Mouse (Mus musculus): ENCODE measurements around the gene Ifrd2.

Gene Ifrd2

DNA sequence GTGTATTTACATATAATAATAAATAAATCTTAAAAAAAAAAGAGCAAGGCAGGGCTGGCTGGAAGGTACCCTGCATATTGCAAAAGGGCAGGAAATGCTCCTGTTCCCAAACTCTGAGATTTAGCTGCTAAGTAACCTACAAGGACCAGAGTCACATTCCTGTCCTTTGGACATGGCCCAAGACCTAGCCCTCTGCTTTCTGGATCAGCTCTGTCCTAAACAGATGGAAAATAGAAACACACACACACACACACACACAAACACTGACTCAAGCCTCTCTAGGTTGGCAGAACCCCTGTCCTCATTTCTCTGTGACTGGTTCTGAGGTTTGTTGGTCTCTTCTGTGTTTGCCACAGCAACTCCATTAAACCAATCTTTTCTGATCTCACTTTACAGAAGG lies 33.5 kb downstream of the Ifrd2 start:
- DNase-seq (ENCODE audit: low spot score in 2 of 2) = no peak

DNA sequence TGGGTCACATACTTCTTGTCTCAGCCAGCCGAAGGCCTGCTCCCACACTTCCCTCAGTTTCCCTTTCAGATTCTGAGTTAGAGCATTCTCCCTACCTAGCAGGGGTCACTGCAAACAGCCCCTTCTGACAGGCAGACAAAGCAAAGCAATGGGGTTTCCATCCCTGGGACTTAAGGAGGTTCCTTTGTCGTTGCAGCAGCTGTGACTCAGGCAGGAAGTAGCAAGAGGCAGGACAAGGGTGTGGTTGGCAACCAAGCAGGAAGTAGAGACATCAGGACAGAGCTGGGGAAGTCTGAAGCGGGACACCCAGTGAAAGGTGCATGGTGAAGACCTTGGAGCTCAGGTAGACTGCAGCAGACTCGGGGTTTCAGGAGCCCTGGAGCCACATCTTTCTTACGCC lies 37.1 kb downstream of the Ifrd2 start:
- DNase-seq (ENCODE audit: low spot score in 2 of 2) = peak; percentile 51 to 52

DNA sequence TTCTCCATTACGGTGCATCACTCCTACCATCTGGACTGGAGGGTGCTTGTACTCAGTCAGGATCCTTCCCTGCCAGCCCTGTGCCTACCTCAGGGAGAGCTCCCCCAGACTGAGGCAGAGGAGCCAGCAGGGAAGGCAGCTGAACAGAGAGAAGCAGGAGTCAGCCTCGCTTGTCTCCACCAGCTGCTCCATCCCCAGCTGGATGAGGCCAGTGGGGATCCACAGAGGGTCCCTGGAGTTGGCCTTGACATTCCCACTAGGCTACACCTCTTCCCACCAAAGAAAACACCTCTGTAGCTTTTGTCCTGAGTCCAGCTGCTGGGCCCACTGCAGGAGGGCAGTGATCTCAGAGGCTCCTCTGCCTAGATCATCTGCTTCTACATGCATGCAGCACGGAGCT lies 37.5 kb downstream of the Ifrd2 start:
- no peak for DNase-seq (ENCODE audit: low spot score in 2 of 2)

DNA sequence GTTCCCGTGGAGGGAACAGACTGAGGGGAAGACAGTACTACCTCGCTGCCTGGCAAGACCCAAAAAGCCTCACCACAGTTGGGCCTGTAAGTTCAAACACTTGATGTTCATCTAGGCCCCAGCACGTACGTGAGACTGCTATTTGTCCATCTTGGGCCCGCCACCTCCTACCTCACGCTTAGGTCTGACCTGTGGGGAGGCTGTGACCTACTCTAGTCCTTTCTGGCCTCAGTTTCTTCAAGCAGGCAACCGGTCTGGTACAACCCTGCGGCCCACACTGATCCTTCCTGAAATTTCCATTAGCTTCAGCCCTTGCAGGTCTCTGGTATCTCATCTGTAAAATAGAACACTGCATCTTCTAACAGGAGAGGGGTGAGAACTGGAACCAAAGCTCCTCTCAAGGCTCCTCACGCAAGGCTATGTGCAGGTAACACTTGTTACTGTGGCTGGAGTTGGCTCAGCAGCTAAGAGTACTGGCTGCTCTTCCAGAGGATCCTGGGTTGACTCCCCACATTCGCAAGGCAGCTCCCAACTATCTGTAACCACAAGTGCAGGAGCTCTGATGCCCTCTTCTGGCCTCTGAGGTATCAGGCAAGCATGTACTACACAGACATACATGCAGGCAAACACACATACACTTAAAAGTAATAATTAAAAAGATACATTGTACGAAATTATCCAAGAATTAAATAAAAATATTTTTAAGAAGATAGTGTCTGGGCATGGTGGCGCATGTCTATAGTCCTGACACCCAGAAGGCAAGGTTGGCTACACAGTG lies 38.1 kb downstream of the Ifrd2 start:
- DNase-seq (ENCODE audit: low spot score in 2 of 2) = no peak

DNA sequence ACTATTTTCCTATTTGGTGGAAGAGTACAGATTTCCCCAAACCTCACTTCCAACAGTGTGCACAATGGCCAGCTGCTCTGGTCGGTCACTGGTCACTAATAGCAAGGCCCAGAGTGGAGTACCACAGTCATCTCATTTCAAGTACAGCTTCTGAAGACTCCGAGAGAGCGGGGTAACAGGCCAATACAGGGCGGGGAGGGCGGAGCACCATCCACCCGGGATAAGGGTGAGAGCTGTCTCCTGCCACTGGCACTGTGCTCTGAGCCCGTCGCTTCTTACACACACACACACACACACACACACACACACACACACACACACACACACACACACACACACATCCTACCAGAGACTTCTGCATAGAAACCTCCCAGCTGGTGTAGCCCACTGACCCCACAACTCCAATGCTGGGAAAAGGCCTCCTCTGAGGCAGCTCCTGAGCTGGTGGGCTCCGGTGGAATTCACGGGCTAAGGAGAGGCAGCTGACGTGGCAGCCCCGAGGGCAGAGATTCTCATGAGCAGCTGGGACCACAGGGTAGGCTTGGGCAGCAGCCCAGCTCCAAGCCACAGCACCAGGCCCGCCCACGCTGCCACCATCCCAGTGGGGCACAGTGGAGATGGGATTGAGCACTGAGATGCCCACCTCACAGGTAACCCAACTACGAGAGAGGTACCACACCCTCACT lies 38.9 kb downstream of the Ifrd2 start:
- no peak for DNase-seq (ENCODE audit: low spot score in 2 of 2)

DNA sequence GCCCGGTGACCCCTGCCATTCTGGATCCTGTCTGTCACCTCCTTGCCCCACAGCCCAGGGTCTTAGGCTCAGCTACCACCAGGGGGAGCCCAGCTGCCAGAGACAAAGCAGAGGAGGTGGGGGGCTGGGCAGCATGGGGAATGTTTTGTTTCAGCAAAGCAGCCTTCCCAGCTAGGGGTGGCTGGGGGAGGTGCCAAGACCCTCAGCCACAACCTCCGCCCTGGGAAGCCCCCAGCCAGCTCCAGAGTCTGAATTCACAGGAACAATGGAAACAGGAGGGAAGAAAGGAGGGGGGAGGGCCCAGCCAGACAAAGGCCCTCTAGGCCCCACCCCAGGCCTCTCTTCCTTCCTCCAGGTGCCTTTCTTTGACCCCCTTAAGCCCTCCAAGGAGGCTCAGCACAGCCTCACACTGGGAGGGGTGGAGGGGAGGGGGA lies 39.4 kb downstream of the Ifrd2 start:
- peak; percentile 76 to 86 for DNase-seq (ENCODE audit: low spot score in 2 of 2)

DNA sequence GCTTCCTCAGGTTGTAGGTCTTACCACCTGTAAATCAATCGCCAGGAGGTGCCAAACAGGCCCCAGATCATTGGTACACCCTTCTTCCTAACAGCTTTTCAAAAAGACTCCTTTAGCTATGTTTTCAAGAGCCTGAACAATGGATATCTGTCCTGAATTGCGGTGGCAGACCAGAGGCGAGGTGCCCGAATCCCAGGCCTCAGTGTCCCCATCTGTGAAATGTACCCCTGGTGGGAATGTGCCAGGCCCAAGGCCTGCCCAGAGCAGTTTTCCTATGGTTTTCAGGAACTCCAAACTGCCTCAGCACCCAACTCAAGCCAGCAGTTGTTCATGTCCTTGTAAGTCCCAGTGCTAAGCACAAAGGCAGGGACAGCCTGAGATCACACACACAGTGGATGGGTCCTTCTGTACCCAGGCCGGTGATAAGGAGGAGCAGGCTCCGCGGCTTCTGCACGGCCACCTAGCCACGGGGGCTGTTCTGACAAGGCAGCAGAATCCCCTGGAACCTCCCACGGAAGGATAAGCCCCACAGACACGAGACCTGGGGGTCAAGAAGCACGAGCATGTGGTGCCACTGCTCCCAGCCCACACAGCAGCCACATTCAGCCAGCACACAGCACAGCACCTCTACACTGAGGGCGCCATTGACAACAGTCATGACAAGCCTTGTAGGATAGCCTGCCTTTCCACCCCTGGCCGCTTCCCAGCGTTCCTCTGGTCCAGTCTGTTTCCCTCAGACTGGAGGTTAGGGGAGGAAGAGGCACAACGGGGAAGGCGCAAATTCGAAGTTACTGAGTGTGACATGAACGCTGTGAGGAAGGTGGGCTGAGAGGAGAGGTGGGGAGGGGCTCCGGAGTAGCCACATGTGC lies 40.2 kb downstream of the Ifrd2 start:
- DNase-seq (ENCODE audit: low spot score in 2 of 2) = no peak

DNA sequence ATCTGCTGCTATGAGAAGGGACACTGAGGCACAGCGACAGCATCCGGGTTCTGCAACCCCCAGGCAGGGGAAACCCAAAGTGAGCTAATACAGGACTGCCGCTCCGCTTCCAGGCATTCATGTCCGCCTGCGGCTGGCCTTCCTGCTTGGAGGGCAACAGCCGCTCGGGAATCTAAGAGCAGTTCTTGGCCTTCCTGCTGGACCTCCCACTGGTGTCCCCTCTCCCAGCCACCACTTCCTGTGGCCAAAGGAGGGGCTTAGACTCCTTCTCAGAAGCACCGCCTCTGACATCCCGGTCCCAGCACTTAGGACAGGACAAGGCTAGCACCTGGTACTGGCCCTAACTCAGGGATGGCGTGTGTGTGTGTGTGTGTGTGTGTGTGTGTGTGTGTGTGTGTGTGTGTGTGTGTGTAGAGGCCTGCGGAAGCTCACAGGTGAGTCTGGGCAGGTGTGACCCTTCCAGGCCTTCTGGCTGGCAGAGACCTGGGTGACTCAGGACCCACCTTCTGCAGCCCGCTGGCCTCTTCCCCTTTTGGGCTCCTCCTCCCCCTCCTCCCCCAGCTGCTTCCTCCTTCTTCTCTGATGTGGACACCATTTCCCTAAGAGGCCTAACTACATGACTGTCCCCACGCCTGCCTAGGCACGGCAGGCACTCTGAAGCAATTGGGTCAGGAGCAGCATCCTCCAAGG lies 41.4 kb downstream of the Ifrd2 start:
- DNase-seq (ENCODE audit: low spot score in 2 of 2) = peak in 1 of 2 experiments; percentile 76

DNA sequence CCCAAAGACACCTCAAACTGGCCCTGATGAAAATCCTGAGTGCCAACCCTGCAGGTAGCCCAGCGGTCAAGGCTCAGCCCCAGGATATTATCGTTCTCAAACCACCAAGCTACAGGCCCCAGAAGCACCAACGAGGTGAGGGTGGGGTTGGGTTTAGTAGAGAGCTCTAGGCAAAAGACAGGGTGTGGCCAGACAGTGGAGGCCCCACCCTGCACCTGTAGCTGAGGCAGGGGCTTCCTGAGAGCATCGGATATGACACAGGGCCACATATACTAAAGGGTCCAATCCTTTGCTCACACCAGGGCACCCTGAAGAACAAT lies 41.9 kb downstream of the Ifrd2 start:
- no peak for DNase-seq (ENCODE audit: low spot score in 2 of 2)

DNA sequence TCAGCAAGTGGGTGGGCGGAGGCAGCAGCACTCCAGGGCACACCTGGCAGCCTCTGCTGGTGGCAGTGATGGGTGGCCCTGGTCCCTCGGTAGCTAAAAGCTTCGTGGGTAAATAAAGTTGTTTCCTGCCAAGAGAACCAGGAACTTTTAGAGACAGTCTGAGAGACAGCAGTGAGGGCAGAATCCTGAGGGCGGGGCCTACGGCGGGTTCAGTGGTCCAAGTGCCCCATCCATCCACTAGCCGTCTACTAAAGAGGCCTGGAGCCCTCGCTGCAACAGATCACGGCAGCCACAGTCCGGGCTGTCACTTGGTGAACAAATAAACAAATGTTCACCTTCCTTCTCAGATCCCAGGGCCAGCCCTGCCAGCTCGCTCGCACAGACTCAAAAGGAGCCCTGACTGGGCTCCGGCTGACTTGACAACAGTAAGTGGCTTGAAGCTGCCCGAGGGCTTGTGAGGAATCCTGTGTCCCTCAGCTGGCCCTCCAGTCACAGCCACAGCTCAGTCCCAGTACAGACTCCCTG lies 42.5 kb downstream of the Ifrd2 start:
- no peak for DNase-seq (ENCODE audit: low spot score in 2 of 2)

DNA sequence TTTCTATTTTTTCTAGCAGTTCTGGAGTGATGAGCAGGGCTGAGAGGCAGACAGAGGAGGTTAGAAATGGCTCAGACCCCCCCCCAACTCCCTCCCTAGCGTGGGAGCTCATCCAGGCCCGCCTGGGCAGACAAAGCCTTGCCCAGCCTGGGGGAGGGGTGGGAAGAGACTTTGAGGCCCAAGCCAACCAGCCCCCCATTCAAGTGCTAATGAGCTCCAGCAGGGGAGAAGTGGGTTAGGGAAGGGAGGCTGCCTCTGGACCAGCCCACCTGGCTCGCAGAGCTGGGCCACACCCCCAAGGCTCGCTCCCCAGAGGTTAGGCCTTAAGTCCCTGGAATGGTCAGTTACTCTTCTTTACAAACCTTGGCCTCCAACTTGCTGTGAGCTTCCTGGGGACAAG lies 43.1 kb downstream of the Ifrd2 start:
- no peak for DNase-seq (ENCODE audit: low spot score in 2 of 2)

DNA sequence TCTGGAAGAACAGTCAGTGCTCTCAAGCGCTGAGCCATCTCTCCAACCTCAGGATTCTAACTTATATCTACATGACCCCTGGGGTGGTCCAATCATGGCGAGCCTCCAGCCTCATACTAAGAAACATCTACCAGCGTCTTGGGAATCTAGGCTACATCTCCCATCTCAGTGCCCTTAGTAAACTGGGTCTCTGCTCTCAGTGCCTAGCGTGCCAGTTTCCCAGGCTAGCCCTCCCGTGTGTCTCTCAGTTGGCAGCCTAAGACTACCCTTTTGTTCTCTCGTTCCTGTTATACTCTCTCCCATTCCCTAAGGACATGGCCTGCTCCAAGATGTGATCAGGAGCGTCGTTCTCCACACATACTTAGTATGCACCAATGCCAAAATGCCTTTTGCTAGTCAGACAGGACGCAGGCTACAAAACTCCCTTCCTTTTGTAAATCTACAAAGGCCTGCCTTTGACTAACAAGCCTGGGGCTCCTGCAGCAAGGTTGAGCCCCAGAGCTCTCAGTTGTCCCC lies 43.9 kb downstream of the Ifrd2 start:
- DNase-seq (ENCODE audit: low spot score in 2 of 2) = no peak

DNA sequence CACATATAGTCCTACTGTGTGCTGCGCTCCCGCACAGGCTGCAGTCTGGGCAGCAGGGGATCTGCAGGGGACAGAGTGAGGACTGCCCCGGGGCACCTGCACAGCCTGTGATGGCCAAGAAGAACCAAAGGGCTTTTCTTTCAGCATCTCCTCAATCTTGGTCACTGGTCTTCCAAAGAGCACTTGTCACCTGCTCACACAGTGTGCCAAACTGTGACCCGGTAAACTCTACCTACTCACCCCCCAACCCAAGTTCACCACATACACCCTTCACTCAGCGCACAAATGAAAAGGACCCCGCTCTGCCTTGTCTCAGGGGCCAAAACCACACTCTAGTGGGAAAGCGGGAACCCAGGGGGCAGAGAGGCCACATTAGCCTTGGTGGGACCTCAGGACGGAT lies 44.4 kb downstream of the Ifrd2 start:
- no peak for DNase-seq (ENCODE audit: low spot score in 2 of 2)

DNA sequence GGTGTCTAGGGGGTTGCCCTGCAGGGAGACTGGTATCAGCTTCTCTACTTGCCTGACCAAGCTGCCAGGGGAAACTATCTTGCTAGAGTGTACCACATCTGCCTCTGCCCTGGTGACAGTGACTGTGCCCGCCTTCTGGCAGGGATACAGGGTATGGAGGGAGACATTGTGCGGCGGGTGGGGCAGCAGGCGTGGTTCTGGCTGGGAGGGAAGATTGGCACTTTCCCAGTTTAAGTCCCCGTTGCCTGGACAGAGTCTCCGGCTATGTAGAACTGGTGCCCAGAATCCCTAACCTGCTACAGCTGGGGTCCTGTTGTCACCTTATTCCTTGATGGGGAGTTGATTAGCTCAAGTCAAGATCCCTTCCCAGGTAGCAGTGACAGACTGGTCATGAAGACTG lies 45.0 kb downstream of the Ifrd2 start:
- DNase-seq (ENCODE audit: low spot score in 2 of 2) = no peak

DNA sequence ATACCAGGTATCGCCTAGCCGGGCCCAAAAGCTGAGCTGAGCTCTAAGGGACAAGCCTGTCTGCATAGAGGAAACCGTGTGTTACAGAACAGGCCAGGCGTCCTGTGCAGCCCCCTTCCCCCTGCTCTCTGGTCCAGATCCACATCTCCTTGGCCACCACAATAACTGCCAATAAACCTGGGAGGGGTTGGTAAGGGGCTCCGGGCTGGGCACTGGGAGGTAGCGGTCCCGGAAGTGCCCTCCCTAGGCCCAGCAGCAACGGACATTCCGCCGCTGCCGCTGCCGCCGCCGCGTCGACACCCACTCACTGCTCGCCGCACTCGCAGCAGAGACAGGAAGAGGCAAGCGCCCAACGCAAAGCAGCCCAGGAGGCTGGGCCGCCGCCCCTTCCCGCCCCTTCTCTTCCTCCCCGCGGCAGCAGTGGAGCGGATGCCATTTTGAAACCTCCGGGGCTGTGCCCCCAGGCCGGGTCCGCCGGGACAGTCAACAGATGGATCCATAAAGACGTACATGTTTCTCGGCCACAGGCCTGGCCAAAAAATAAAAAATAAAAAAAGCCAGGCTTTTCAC lies 45.7 kb downstream of the Ifrd2 start:
- peak; percentile 83 to 86 for DNase-seq (ENCODE audit: low spot score in 2 of 2)

DNA sequence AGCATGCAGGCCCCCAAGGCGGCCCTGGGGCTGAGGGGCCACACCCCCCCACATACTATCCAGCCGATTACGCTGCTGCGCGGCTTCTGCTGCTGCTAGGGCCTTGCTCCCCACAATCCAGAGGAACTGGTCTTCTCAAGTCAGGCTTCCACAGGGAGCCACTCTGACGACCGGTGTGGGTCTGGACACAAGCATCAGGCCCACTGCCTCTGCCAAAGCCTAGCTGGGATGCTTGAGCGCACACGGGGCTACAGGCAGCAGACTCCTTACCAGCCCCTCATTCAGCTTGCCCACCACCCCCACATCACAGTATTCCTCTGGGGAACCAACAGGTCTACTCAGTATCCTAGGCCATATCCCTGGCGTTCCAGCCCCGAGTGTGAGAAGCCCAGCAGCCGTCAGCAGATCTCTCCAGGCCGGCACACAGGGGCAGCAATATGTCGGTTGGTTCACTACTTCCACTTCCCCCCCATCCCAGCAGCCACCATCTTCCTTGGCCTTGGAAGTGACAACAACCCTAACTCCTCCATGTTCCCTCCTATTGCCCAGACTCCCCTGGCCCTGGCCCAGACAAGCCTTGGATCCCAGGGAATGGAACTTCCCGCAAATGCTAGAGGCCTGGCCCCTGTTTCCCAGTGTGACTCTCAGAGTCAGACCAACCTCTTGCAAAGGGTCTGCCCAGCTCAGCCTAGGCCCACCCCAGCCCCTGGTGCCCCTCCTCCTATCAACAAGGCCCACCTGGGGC lies 46.4 kb downstream of the Ifrd2 start:
- DNase-seq (ENCODE audit: low spot score in 2 of 2) = no peak

DNA sequence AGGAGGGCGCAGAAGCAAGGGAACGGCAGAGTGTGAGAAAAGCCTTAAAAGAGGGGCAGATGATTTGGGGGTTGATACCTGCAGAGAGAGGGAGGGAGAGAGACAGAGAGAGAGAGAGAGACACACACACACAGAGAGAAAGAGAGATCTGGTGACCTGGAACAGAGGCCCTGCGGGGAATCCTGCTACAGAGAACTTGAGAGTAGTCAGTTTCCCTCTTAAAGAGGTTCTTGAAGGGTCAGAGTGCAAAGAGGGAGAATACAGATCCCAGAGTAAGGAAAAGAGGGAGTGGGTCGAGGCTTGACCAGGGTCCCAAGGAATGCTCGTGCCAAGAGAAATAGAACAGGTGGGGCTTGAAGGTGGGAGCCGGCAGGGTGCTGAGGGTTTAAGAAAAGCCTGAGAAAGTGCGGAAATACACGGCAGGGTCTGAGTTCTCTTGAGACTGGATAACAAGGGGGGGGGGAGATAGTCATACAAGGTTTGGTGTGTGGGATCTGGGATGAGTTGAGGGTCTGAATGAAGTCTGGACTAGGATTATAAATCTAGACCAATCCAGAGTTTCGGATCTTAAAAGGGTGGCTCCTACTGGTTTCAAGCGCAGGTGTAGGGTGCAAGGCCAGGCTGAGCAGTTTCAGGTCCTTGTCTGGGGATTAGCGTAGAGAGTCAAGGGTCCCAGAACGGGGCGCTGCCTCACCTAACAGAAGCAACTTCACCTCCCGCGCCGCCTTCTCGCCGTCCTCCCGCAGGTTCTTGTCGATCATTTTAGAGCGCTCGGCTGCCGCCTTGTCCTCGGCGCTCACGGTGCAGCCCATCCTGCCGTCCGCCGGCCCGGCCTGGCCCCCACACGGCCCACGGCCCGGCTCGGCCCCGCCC lies 47.2 kb downstream of the Ifrd2 start:
- DNase-seq (ENCODE audit: low spot score in 2 of 2) = no peak

DNA sequence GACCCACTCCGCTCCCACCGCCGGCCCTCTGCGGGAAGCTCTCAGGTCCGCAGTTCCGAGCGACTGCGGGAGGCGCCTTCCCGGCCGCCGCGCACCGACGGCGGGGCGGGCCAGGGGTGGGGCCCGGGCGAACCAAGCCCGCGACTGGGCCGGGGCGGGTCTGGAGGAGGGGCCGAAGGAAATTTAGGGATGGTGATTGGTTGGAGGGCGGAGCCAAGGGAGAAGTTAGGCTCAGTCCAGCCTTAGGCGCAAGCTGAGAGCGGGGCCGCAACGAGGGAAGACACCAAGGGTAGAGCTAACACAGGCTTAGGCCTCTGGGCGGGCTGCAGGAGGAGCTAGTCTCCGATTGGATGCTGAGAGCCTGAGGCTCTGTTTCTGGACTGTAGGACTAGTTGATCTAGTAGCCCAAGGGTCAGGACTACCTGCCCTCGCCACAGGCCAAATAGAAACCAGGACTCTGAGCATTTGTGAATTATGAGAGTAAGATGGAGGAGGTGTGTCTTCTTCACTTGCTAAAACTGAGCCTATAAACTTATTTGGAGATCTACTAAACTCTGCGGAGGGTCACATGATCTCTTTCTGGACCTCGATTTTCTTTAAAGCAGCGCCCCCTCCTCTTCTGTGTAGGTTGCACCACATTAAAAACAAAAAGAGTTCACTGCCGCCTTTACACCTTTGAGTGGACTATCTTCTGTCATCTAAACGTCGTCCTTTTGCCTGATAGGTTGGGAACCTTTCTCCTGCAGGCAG lies 48.0 kb downstream of the Ifrd2 start, which contains the start of gene Gnai2:
TSS of gene Gnai2 (minus strand) at position 89 of the 750 bp plus-strand sequence.
- peak; percentile 95 to 96 for DNase-seq (ENCODE audit: low spot score in 2 of 2)

DNA sequence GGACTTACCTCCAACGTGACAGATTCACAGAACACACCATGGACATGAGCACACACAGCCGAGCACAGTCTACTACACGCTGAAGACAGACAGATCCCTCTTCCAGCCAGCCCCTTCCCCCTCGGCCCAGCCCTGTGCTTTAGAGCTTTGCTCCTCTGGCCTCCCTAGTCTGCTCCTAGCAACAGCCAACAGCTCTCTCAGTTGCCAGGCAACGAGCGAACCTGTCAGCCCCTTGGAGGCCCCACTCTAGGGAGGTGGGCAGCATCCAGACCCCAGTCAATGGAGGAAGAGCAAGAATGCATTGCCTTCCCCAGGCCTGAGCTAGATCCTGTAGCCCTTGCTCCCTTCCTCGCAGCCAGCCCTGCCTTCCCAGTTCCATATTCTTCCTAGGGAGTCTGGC lies 49.6 kb downstream of the Ifrd2 start:
- no peak for DNase-seq (ENCODE audit: low spot score in 2 of 2)

Data from natural killer cell, adult 2 months (primary cell).